Mouse (Mus musculus) kidney, postnatal 0 days (tissue): ENCODE measurements around the gene Ifitm5. TPM values are rescaled to one million over a fixed set of nuclear protein-coding genes. Genes with fewer than 3 reads are reported as not detected.
A peak's percentile ranks its signal among the peaks of the same experiment; 100 is the strongest.
"Not testable (repeated sequence)": the region's sequence is repeated elsewhere in the genome, so short reads cannot be mapped to it uniquely, and the experiment has no call there.

Experiments used
- ATAC-seq: fragments of 200-750 bp; cut with Nextera tagmentation; replicated peaks from 2 replicates; pipeline ENCODE4 v1.8.0; 2017; ENCODE audit warnings: low read depth, moderate number of reproducible peaks, moderate TSS enrichment, moderate library complexity; ENCODE audit not compliant: low FRiP score
- DNase-seq: peaks from one replicate; pipeline ENCODE4 v3.0.0-alpha.2; 2016; ENCODE audit warnings: low spot score
- H3K27ac ChIP-seq: fragments of 300-500 bp; sonication (generic); 2 replicates; pipeline ENCODE4 v1.5.1; 2014; ENCODE audit warnings: mild to moderate bottlenecking
- H3K27me3 ChIP-seq: fragments of 300-500 bp; sonication (generic); 2 replicates; pipeline ENCODE4 v1.6.1; 2014; ENCODE audit warnings: low read length, mixed read lengths; ENCODE audit not compliant: insufficient read depth
- H3K36me3 ChIP-seq: fragments of 300-500 bp; sonication (generic); 2 replicates; pipeline ENCODE4 v1.6.1; 2014; ENCODE audit warnings: low read length, mixed read lengths; ENCODE audit not compliant: insufficient read depth
- H3K4me1 ChIP-seq: fragments of 300-500 bp; sonication (generic); replicated peaks from 2 replicates; pipeline ENCODE4 v1.6.1; 2014; ENCODE audit warnings: antibody characterized with exemption, low read length, mixed read lengths; ENCODE audit not compliant: insufficient read depth
- H3K4me2 ChIP-seq: fragments of 300-500 bp; sonication (generic); 2 replicates; pipeline ENCODE4 v1.6.1; 2014; ENCODE audit warnings: mild to moderate bottlenecking, low read length, moderate library complexity, mixed read lengths
- H3K4me3 ChIP-seq: fragments of 300-500 bp; sonication (generic); replicated peaks from 2 replicates; pipeline ENCODE4 v1.5.1; 2014; ENCODE audit warnings: low read depth, low read length
- H3K9ac ChIP-seq: fragments of 300-500 bp; sonication (generic); 2 replicates; pipeline ENCODE4 v1.6.1; 2014; ENCODE audit warnings: low read depth, low read length
- H3K9me3 ChIP-seq: fragments of 300-500 bp; sonication (generic); replicated peaks from 2 replicates; pipeline ENCODE4 v1.6.1; 2016; ENCODE audit warnings: low read length, inconsistent platforms, mixed read lengths
- CTCF ChIP-seq: IDR thresholded peaks from 2 replicates; pipeline ENCODE4 v1.5.1; 2016; ENCODE audit warnings: antibody characterized with exemption, low read depth, mild to moderate bottlenecking, moderate library complexity
- WGBS: fragments of 180-500 bp; shearing (Covaris S2); extraction: QIAGEN DNeasy Blood & Tissue Kit; methylation state at CpG from one replicate; pipeline ENCODE4 v1.1.7; 2014; 5-methylcytosine and 5-hydroxymethylcytosine counted together
- polyA plus RNA-seq: library from polyadenylated mRNA; unstranded; fragments of >200 nt; fragmentation: Nextera tagmentation; extraction: Ambion mirVana; gene quantifications from 2 replicates; pipeline ENCODE4 v1.2.1, GENCODE M21; 2015

The Ifitm5 gene
- polyA plus RNA-seq, 1 experiment from 2014 or later, result 2.2 TPM

DNA sequence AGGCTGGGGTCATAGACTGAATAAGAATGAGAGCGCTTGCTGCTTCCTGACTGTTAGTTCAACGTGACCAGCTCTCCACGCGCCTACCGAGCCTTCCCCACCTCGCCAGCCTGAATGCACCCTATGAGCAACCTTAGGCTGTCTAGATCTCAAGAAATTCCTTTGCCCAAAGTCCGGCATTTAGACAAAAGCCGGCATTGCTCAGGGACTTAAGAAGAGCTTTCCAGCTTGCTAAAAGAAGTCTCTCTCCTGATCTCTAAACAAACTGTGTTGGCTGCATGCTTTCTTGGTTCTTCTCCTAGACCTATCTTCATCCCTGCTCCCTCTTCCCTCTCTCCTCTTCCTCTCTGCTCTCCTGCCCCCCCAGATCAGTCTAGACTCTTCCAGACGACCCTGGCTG, 24.8 kb upstream of the Ifitm5 start:
- Histone ChIP-seq H3K27me3 (no peaks in the 10 kb centered on the region), H3K4me3 (no peak overlapping the region), H3K4me1 (peaks cover 12% of the 10 kb centered on the region), H3K36me3 (no peaks in the 10 kb centered on the region), H3K4me2 (no peak overlapping the region), H3K9ac (no peak overlapping the region), H3K27ac (no peak overlapping the region; the same call in 1 of the 2 replicates), H3K9me3 (no peaks in the 10 kb centered on the region)
- DNase-seq (no peak), ATAC-seq (no peak)
- 26% methylated on average over 9 of the region's 9 CpGs for WGBS
- no peak for TF ChIP-seq CTCF

- DNase-seq, result peak; percentile 81
- no peak for TF ChIP-seq CTCF
Measured at GRCm38 (mm10) chr7:140973396-140974165, 23.5 kb upstream of the Ifitm5 start.

DNA sequence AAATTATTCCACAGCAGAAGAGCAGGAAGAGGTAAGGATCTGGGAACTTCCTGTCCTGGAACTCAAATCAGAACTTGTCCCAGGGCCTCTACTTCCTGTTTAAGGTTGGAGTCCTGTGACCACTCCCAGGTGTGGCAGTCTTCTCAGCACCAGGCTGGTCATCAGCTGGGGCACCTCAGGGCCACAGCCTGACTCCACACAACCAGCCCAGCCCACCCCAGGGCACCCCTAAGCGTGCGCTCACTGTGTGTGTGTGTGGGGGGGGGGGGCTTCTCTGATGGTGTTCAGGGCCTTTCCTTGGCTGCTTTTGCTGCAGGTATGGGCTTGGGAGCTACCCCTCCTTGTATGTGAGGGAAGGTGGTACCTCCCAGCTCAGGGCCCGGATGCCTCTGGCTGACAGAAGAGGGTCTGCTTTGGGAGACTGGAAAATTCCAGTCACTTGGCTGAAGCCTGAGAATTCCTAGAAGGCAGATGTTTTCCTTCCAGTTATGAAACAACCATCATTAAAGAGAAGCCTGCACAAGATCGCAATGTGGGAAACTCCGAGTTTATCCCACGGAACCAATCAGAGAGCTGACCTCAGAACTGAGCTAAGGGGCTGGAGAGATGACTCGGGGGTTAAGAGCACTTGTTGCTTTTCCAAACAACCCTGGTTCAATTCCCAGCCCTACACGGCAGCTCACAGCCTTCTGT, 21.5 kb upstream of the Ifitm5 start:
- Histone ChIP-seq H3K27ac (peak overlapping the region; percentile 78), H3K4me1 (peaks cover 14% of the 10 kb centered on the region), H3K9ac (no peak overlapping the region), H3K4me2 (no peak overlapping the region), H3K9me3 (no peaks in the 10 kb centered on the region), H3K36me3 (no peaks in the 10 kb centered on the region), H3K4me3 (no peak overlapping the region), H3K27me3 (no peaks in the 10 kb centered on the region)
- ATAC-seq (peak; percentile 31), DNase-seq (peak; percentile 83)
- TF ChIP-seq CTCF, result no peak
- 60% methylated on average over 8 of the region's 8 CpGs for WGBS

More at GRCm38 (mm10) chr7:140973396-140974165, 23.5 kb upstream of the Ifitm5 start:
- H3K9me3 ChIP-seq, result no peaks in the 10 kb centered on the region
- no peak overlapping the region for H3K9ac ChIP-seq
- no peaks in the 10 kb centered on the region for H3K27me3 ChIP-seq
- peaks cover 12% of the 10 kb centered on the region for H3K4me1 ChIP-seq
- peak overlapping the region; percentile 68 for H3K27ac ChIP-seq
- WGBS, result 35% methylated on average over 14 of the region's 14 CpGs
- H3K4me3 ChIP-seq, result no peak overlapping the region
- H3K36me3 ChIP-seq, result no peaks in the 10 kb centered on the region
- H3K4me2 ChIP-seq, result no peak overlapping the region
- ATAC-seq, result no peak

DNA sequence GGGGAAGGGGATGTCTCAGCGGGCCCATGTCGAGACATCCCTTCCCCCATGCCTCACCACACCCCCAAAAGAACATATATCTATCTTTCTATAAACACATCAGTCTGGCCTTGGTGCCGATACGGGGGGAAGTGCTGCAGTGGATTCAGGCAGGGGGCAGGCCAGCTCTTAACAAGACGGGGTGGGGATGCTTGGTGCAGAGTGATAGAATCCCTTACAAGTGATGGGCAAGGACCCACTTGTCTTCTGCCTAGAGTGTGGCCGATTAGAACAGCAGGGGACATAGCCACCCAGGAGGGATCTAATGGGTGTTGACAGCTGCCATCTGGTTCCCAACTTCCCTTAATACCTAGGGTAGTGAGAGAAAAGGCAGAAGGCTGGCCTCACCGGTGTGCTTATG, 20.8 kb upstream of the Ifitm5 start:
- H3K4me2 ChIP-seq, result no peak overlapping the region
- TF ChIP-seq CTCF, result no peak
- ATAC-seq, result no peak
- peaks cover 14% of the 10 kb centered on the region for H3K4me1 ChIP-seq
- H3K36me3 ChIP-seq, result no peaks in the 10 kb centered on the region
- DNase-seq, result no peak
- 52% methylated on average over 7 of the region's 7 CpGs for WGBS
- peak overlapping the region; percentile 78; the same call in 1 of the 2 replicates for H3K27ac ChIP-seq
- no peak overlapping the region for H3K9ac ChIP-seq
- H3K9me3 ChIP-seq, result no peaks in the 10 kb centered on the region
- no peak overlapping the region for H3K4me3 ChIP-seq
- H3K27me3 ChIP-seq, result no peaks in the 10 kb centered on the region

GRCm38 (mm10) chr7:140968710-140969109, 18.6 kb upstream of the Ifitm5 start:
- Histone ChIP-seq H3K4me1 (peaks cover 14% of the 10 kb centered on the region), H3K27ac (peak overlapping the region; percentile 50; the same call in 1 of the 2 replicates), H3K4me2 (peak overlapping the region; percentile 42)
- WGBS, result 27% methylated on average over 3 of the region's 3 CpGs
- not testable (repeated sequence) for H3K9me3 ChIP-seq, H3K4me3 ChIP-seq, DNase-seq, ATAC-seq, H3K36me3 ChIP-seq, H3K27me3 ChIP-seq, H3K9ac ChIP-seq

GRCm38 (mm10) chr7:140967862-140968591, 17.9 kb upstream of the Ifitm5 start:
- H3K27ac ChIP-seq, result peak overlapping the region; percentile 50
- no peaks in the 10 kb centered on the region for H3K36me3 ChIP-seq
- H3K4me1 ChIP-seq, result peaks cover 10% of the 10 kb centered on the region; the same call in 1 of the 2 replicates
- no peaks in the 10 kb centered on the region for H3K27me3 ChIP-seq
- peak; percentile 57; the same call in 1 of the 2 replicates for ATAC-seq
- peak overlapping the region; percentile 42 for H3K4me2 ChIP-seq
- H3K4me3 ChIP-seq, result no peak overlapping the region
- DNase-seq, result peak; percentile 88
- no peak; the same call in 1 of the 2 replicates for TF ChIP-seq CTCF
- H3K9me3 ChIP-seq, result no peaks in the 10 kb centered on the region
- H3K9ac ChIP-seq, result 0 out of 2 replicates have a peak overlapping the region, but pooled peaks have one; percentile 42
- WGBS, result 13% methylated on average over 14 of the region's 14 CpGs
